Mouse (Mus musculus) stomach, postnatal 0 days (tissue): ENCODE measurements around the gene Zbtb20.

ENCODE experiments used
- CTCF ChIP-seq: IDR thresholded peaks from 2 replicates; pipeline ENCODE4 v1.5.1; 2016; ENCODE audit warnings: antibody characterized with exemption, low read depth, mild to moderate bottlenecking, moderate library complexity
- EP300 ChIP-seq: optimal IDR thresholded peaks from 2 replicates; pipeline ENCODE3; 2016; ENCODE audit warnings: antibody characterized with exemption

DNA sequence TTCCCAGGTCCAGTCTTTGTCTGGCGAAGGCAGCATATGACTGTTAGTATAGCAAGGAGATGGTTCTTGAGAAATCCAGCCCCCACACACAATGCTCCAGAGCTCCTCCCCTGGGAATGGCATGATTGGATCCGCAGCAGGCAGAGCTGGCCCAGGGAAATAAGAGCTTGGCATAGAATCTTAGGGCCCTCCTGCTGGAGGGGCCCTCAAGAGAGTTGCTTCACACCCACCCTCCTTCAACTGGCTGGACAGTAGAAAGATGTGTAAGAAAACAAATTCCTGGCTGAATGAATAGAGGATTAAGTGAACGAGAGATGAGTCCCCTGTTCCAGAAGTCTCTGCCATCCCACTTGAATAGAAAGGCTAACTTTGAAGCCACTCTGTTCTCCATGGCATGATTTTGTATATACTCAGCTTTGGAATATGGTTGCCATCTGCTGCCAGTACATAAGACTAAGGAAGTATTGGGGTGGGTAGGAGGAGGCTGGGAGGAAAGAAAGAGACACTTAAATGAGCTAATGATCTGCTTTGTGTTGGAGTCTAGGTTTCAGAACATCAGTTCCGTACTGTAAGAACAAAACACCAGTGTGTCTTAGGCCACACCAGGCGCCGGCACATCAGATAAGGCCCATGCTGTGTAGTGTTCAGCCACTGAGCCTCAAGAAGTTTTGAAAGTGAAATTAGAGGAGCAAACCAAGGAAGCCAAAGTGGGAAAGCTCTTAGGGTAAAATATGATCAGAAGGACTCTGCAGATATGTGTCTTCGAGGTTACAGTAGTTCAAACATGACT is 715.2 kb downstream of the Zbtb20 start:
- TF ChIP-seq CTCF, result no peak
- no peak for TF ChIP-seq EP300
